Mouse (Mus musculus) lung, adult 2 months (tissue): ENCODE results near the gene Zdhhc14.

Experiments used
- CTCF ChIP-seq: fragments of 200-500 bp; IDR thresholded peaks from 2 replicates; pipeline ENCODE4 v1.5.1; 2011; ENCODE audit warnings: mild to moderate bottlenecking, low read length, control low read depth; ENCODE audit not compliant: insufficient read depth
- POLR2A ChIP-seq: fragments of 200-500 bp; IDR thresholded peaks from 2 replicates; pipeline ENCODE4 v1.6.1; 2011; ENCODE audit warnings: low read depth, mild to moderate bottlenecking, control low read depth, low read length, borderline replicate concordance; ENCODE audit errors: extremely low read depth

- TF ChIP-seq POLR2A (no peak), CTCF (no peak)
Measured at GRCm38 (mm10) chr17:5800824-5801560, 308.6 kb downstream of the Zdhhc14 start.
